Mouse (Mus musculus): ENCODE results near the gene Rab11fip4. TPM values are rescaled to one million over a fixed set of nuclear protein-coding genes. Genes with fewer than 3 reads are reported as not detected.
"Not testable (repeated sequence)": the region's sequence is repeated elsewhere in the genome, so short reads cannot be mapped to it uniquely, and the experiment has no call there.

Rab11fip4 gene
- total RNA-seq, 1 experiment from 2014 or later: 72.3 TPM

GRCm38 (mm10) chr11:79698071-79698470 is 107.1 kb downstream of the Rab11fip4 start:
- ATAC-seq (ENCODE audit: extremely low read depth, insufficient number of reproducible peaks, low FRiP score, poor library complexity, severe bottlenecking): no peak

- not testable (repeated sequence) for ATAC-seq (ENCODE audit: extremely low read depth, insufficient number of reproducible peaks, low FRiP score, poor library complexity, severe bottlenecking)
Measured at GRCm38 (mm10) chr11:79698542-79698941, 107.5 kb downstream of the Rab11fip4 start.

- no peak for ATAC-seq (ENCODE audit: extremely low read depth, insufficient number of reproducible peaks, low FRiP score, poor library complexity, severe bottlenecking)
Measured at GRCm38 (mm10) chr11:79701466-79701865, 110.5 kb downstream of the Rab11fip4 start.

- no peak for ATAC-seq (ENCODE audit: extremely low read depth, insufficient number of reproducible peaks, low FRiP score, poor library complexity, severe bottlenecking)
Measured at GRCm38 (mm10) chr11:79702092-79702491, 111.1 kb downstream of the Rab11fip4 start.

GRCm38 (mm10) chr11:79703452-79703851 is 112.4 kb downstream of the Rab11fip4 start:
- ATAC-seq (ENCODE audit: extremely low read depth, insufficient number of reproducible peaks, low FRiP score, poor library complexity, severe bottlenecking): peak; percentile 37; the same call in 1 of the 2 replicates

- no peak for ATAC-seq (ENCODE audit: extremely low read depth, insufficient number of reproducible peaks, low FRiP score, poor library complexity, severe bottlenecking)
Measured at GRCm38 (mm10) chr11:79703885-79704291, 112.9 kb downstream of the Rab11fip4 start.

- ATAC-seq (ENCODE audit: extremely low read depth, insufficient number of reproducible peaks, low FRiP score, poor library complexity, severe bottlenecking): peak; percentile 81
Measured at GRCm38 (mm10) chr11:79704318-79705150, 113.5 kb downstream of the Rab11fip4 start.

GRCm38 (mm10) chr11:79707084-79707483 is 116.1 kb downstream of the Rab11fip4 start:
- no peak for ATAC-seq (ENCODE audit: extremely low read depth, insufficient number of reproducible peaks, low FRiP score, poor library complexity, severe bottlenecking)

GRCm38 (mm10) chr11:79710868-79711765 is 120.1 kb downstream of the Rab11fip4 start:
- ATAC-seq (ENCODE audit: extremely low read depth, insufficient number of reproducible peaks, low FRiP score, poor library complexity, severe bottlenecking): peak; percentile 42; the same call in 1 of the 2 replicates

- no peak for ATAC-seq (ENCODE audit: extremely low read depth, insufficient number of reproducible peaks, low FRiP score, poor library complexity, severe bottlenecking)
Measured at GRCm38 (mm10) chr11:79711766-79712369, 120.9 kb downstream of the Rab11fip4 start.

GRCm38 (mm10) chr11:79713184-79713583 is 122.2 kb downstream of the Rab11fip4 start:
- no peak for ATAC-seq (ENCODE audit: extremely low read depth, insufficient number of reproducible peaks, low FRiP score, poor library complexity, severe bottlenecking)

- no peak for ATAC-seq (ENCODE audit: extremely low read depth, insufficient number of reproducible peaks, low FRiP score, poor library complexity, severe bottlenecking)
Measured at GRCm38 (mm10) chr11:79713678-79714077, 122.7 kb downstream of the Rab11fip4 start.

- ATAC-seq (ENCODE audit: extremely low read depth, insufficient number of reproducible peaks, low FRiP score, poor library complexity, severe bottlenecking): no peak
Measured at GRCm38 (mm10) chr11:79714082-79714742, 123.2 kb downstream of the Rab11fip4 start.

- ATAC-seq (ENCODE audit: extremely low read depth, insufficient number of reproducible peaks, low FRiP score, poor library complexity, severe bottlenecking): no peak
Measured at GRCm38 (mm10) chr11:79714743-79715110, 123.7 kb downstream of the Rab11fip4 start.

- no peak for ATAC-seq (ENCODE audit: extremely low read depth, insufficient number of reproducible peaks, low FRiP score, poor library complexity, severe bottlenecking)
Measured at GRCm38 (mm10) chr11:79715316-79715715, 124.3 kb downstream of the Rab11fip4 start.

GRCm38 (mm10) chr11:79715733-79716452 is 124.9 kb downstream of the Rab11fip4 start:
- ATAC-seq (ENCODE audit: extremely low read depth, insufficient number of reproducible peaks, low FRiP score, poor library complexity, severe bottlenecking): no peak

- no peak for ATAC-seq (ENCODE audit: extremely low read depth, insufficient number of reproducible peaks, low FRiP score, poor library complexity, severe bottlenecking)
Measured at GRCm38 (mm10) chr11:79716453-79716749, 125.4 kb downstream of the Rab11fip4 start.

GRCm38 (mm10) chr11:79717271-79717670 is 126.3 kb downstream of the Rab11fip4 start:
- ATAC-seq (ENCODE audit: extremely low read depth, insufficient number of reproducible peaks, low FRiP score, poor library complexity, severe bottlenecking): no peak
